Mouse (Mus musculus) testis, adult 2 months (tissue): ENCODE measurements around the gene Wtap. TPM values are rescaled to one million over a fixed set of nuclear protein-coding genes. Genes with fewer than 3 reads are reported as not detected.
"Not testable (repeated sequence)": the region's sequence is repeated elsewhere in the genome, so short reads cannot be mapped to it uniquely, and the experiment has no call there.

ENCODE experiments used
- H3K27ac ChIP-seq: fragments of 200-500 bp; 2 replicates; pipeline ENCODE4 v1.5.1; 2012; ENCODE audit warnings: low read depth, low read length; ENCODE audit not compliant: control insufficient read depth, insufficient read depth
- H3K27me3 ChIP-seq: fragments of 200-500 bp; 2 replicates; pipeline ENCODE4 v1.6.1; 2012; ENCODE audit warnings: mild to moderate bottlenecking, low read length, moderate library complexity; ENCODE audit not compliant: control insufficient read depth, insufficient read depth
- H3K36me3 ChIP-seq: fragments of 200-500 bp; 2 replicates; pipeline ENCODE4 v1.6.1; 2012; ENCODE audit warnings: mild to moderate bottlenecking, low read length; ENCODE audit not compliant: control insufficient read depth, insufficient read depth
- H3K4me1 ChIP-seq: fragments of 200-500 bp; 2 replicates; pipeline ENCODE4 v1.6.1; 2012; ENCODE audit warnings: low read length; ENCODE audit not compliant: control insufficient read depth, insufficient read depth
- H3K4me3 ChIP-seq: fragments of 200-500 bp; 2 replicates; pipeline ENCODE4 v1.5.1; 2012; ENCODE audit warnings: low read depth, mild to moderate bottlenecking, low read length, moderate library complexity, mixed read lengths; ENCODE audit not compliant: control insufficient read depth
- CTCF ChIP-seq: fragments of 200-500 bp; IDR thresholded peaks from 2 replicates; pipeline ENCODE4 v1.5.1; 2012; ENCODE audit warnings: low read depth, mild to moderate bottlenecking, inconsistent platforms, low read length, moderate library complexity; ENCODE audit not compliant: control insufficient read depth, insufficient read depth, insufficient replicate concordance
- POLR2A ChIP-seq: fragments of 200-500 bp; IDR thresholded peaks from 2 replicates; pipeline ENCODE4 v1.6.1; 2012; ENCODE audit warnings: low read depth, mild to moderate bottlenecking, inconsistent platforms, low read length, moderate library complexity; ENCODE audit not compliant: control insufficient read depth
- polyA plus RNA-seq: library from polyadenylated mRNA; depleted of rRNA; stranded (reverse); fragments of >200 nt; gene quantifications from 2 replicates; pipeline ENCODE4 v1.2.3, GENCODE M21; 2012

Gene Wtap
- polyA plus RNA-seq, 1 experiment = 7.6 TPM

GRCm38 (mm10) chr17:12999069-12999468 is 5.1 kb upstream of the Wtap start:
- no peaks in the 10 kb centered on the region for H3K4me1 ChIP-seq
- H3K27ac ChIP-seq = no peak overlapping the region
- H3K4me3 ChIP-seq = no peak overlapping the region
- no peaks in the 10 kb centered on the region for H3K36me3 ChIP-seq
- TF ChIP-seq POLR2A (no peak), CTCF (no peak)
- H3K27me3 ChIP-seq = no peaks in the 10 kb centered on the region

DNA sequence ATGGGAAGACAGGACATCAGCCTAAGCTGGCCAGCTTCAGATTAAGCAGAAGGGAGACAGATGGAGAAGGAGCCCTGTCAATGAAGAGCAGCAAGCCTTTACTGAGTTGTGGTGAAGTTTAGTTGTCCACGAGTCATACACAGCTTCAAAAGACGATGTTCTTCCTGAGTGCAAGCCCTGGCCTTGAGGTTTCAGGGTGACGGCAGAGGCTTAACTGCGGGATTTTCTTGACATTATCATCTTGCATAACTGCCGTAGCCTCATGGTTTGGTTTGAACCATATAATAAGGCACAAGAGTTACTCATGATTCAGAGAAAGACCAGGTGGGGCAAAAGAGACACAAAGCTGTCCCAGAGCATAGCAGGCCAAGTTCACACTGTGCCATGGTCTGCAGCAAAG is 3.9 kb upstream of the Wtap start:
- Histone ChIP-seq H3K27me3 (no peaks in the 10 kb centered on the region), H3K4me1 (no peaks in the 10 kb centered on the region), H3K4me3 (no peak overlapping the region), H3K27ac (no peak overlapping the region), H3K36me3 (no peaks in the 10 kb centered on the region)
- TF ChIP-seq CTCF (no peak), POLR2A (no peak)

- Histone ChIP-seq H3K4me1 (no peaks in the 10 kb centered on the region), H3K27ac (no peak overlapping the region), H3K27me3 (no peaks in the 10 kb centered on the region), H3K36me3 (no peaks in the 10 kb centered on the region), H3K4me3 (no peak overlapping the region)
- TF ChIP-seq CTCF = no peak
- TF ChIP-seq POLR2A = no peak
These were observed 2.4 kb upstream of the Wtap start for GRCm38 (mm10) chr17:12996345-12996744.

DNA sequence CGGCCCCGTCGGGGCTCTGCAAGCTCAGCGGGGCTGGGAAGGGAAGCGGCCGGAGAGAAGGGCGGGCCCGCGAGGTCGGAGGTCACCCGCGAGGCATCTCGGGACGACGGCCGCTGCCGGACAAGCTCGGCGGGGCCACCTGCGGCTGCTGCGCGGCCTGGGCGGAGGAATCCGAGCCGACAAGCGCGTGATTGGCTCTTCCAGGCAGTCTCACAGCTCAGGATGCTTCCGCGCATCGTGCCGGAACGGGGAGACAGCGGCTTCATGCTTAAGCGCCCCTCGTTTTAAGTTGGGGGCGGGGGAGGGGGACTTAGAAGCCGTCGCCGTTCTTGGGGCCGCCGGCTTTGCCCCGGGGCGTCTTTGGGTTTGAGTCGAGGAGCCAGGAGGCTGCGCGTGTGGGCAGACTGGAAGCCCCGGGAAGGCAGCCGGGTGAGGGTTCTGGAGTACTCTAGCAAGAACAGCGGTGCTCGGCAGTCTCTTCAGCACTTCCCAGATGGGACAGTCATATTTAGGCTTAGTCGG is 1.4 kb downstream of the Wtap start:
- H3K36me3 ChIP-seq = no peaks in the 10 kb centered on the region
- peak overlapping the region; percentile 75 for H3K27ac ChIP-seq
- H3K4me1 ChIP-seq = no peaks in the 10 kb centered on the region; the same call in none of the 2 replicates
- TF ChIP-seq POLR2A (no peak; the same call in 1 of the 2 replicates), CTCF (no peak)
- H3K4me3 ChIP-seq = peak overlapping the region; percentile 84
- H3K27me3 ChIP-seq = no peaks in the 10 kb centered on the region

DNA sequence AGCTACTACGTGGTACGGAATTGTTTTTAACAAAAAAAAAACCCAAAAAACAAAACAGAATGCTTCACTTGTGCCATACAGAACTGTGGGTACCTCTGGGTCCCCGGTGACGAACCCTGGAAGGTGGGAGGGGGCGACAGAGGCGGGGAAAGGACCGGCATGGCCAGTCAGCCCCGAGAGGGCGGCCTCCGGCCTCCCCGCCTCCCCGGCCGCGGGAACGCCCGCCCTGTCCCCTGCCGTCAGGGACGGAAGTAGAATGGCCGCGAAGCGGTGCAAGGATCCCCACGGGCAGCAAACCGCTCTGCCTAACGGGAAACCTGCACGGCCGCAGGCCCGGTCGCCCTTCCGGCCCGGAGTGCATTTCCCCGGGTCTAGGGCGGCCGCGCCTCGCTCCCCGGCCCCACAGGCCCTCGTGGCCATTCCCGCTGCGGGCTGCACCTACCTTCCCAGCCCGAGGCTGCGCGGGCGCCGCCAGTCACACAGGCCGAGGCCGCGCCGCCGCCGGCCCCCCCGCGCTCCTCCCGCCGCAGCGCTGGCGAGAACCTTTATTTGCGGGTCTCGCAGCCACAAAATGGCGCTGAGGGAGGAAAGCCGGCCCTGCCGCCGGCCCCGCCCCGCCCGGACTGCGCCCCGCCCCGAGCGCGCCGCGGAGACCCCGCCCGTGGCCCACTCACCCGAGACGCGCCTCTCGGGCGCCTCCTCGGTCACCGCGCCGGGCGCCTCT is 2.2 kb downstream of the Wtap start:
- H3K27ac ChIP-seq = peak overlapping the region; percentile 90
- H3K36me3 ChIP-seq = no peaks in the 10 kb centered on the region
- peak overlapping the region; percentile 84 for H3K4me3 ChIP-seq
- H3K4me1 ChIP-seq = no peaks in the 10 kb centered on the region; the same call in none of the 2 replicates
- TF ChIP-seq CTCF (no peak), POLR2A (peak; percentile 31; the same call in 1 of the 2 replicates)
- no peaks in the 10 kb centered on the region for H3K27me3 ChIP-seq

DNA sequence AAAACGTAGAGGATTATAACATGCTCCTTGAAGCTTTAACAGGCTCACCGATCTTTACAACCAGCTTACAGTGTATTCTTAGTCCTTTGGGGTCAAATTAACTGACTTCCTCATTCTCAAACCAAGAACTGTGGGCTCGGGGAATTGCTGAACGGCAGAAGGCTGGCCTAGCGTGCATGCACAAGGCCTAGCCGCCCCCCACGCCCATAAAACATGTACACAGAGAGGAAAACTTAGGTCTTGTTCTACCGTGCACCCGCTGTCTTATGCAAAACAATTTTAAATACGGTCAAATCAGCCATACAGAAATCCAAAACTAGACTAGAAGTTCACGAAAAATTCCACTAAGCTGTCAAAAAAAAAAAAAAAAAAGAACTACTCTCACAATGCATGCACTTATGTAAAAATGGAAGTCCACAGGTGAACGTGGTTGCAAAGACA is 2.8 kb downstream of the Wtap start:
- TF ChIP-seq CTCF = no peak
- no peak for TF ChIP-seq POLR2A
- peak overlapping the region; percentile 90 for H3K27ac ChIP-seq
- no peaks in the 10 kb centered on the region for H3K36me3 ChIP-seq
- H3K4me1 ChIP-seq = no peaks in the 10 kb centered on the region; the same call in none of the 2 replicates
- peak overlapping the region; percentile 84 for H3K4me3 ChIP-seq
- H3K27me3 ChIP-seq = no peaks in the 10 kb centered on the region

DNA sequence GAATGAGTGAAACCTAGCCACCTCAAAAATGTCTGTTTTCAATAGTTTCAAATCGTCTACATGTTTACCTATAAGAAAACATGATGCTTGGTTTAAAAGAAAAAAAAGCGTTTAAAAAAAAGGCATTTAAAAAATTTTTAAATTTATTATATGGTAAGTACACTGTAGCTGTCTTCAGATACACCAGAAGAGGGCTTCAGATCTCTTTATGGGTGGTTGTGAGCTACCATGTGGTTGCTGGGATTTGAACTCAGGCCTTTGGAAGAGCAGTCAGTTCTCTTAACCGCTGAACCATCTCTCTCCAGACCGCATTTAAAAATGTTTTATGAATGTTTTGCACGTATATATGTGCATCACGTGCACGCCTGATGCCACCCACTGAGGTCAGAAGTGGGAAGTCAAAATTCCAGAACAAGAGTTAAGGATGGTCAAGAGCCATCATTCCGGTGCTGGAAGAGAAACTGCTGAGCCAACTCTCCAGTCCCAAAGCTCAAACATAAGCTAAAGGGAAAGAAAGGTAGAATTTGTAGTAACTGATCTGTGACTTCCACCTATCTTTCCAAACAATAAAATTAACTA is 3.3 kb downstream of the Wtap start:
- TF ChIP-seq POLR2A (no peak), CTCF (no peak)
- H3K27ac ChIP-seq = no peak overlapping the region
- H3K4me1 ChIP-seq = no peaks in the 10 kb centered on the region; the same call in none of the 2 replicates
- H3K27me3 ChIP-seq = no peaks in the 10 kb centered on the region
- H3K4me3 ChIP-seq = no peak overlapping the region; the same call in 1 of the 2 replicates
- H3K36me3 ChIP-seq = no peaks in the 10 kb centered on the region

- H3K27me3 ChIP-seq, H3K4me3 ChIP-seq, H3K27ac ChIP-seq, H3K36me3 ChIP-seq, H3K4me1 ChIP-seq: not testable (repeated sequence)
These were observed 5.9 kb downstream of the Wtap start for GRCm38 (mm10) chr17:12988096-12988495.
